Mouse (Mus musculus) ES-Bruce4 (cell line): ENCODE measurements around the gene Bhmt2.

Experiments
- CTCF ChIP-seq: IDR thresholded peaks from one replicate; pipeline ENCODE4 v1.8.1; 2011; ENCODE audit warnings: low read depth, low read length
- EP300 ChIP-seq: IDR thresholded peaks from 2 replicates; pipeline ENCODE4 v1.6.1; 2011; ENCODE audit warnings: low read depth, low read length; ENCODE audit not compliant: insufficient read depth
- POLR2A ChIP-seq: IDR thresholded peaks from one replicate; pipeline ENCODE4 v1.8.1; 2011; ENCODE audit warnings: low read length; ENCODE audit not compliant: insufficient read depth

GRCm38 (mm10) chr13:93632927-93633326 lies 41.2 kb downstream of the Bhmt2 start:
- no peak for TF ChIP-seq CTCF
- TF ChIP-seq POLR2A = no peak
- no peak for TF ChIP-seq EP300
